Mouse (Mus musculus) layer of hippocampus, postnatal 36 days (tissue): ENCODE results near the gene Gm128. TPM values are rescaled to one million over a fixed set of nuclear protein-coding genes. Genes with fewer than 3 reads are reported as not detected.
"Not testable (repeated sequence)": the region's sequence is repeated elsewhere in the genome, so short reads cannot be mapped to it uniquely, and the experiment has no call there.

ENCODE experiments used
- DNase-seq, 2 experiments: peaks; one replicate each; pipeline ENCODE4 v3.0.0; 2022
- total RNA-seq, 2 experiments: library from RNA; stranded (reverse); gene quantifications; 2 replicates each; pipeline ENCODE4 v1.2.3; 2021

Gene Gm128
- total RNA-seq, 2 experiments from 2014 or later: 0.32 TPM; not detected in 1

- no peak for DNase-seq
Observed at GRCm38 (mm10) chr3:95230495-95231297, 10.7 kb downstream of the Gm128 start.

DNA sequence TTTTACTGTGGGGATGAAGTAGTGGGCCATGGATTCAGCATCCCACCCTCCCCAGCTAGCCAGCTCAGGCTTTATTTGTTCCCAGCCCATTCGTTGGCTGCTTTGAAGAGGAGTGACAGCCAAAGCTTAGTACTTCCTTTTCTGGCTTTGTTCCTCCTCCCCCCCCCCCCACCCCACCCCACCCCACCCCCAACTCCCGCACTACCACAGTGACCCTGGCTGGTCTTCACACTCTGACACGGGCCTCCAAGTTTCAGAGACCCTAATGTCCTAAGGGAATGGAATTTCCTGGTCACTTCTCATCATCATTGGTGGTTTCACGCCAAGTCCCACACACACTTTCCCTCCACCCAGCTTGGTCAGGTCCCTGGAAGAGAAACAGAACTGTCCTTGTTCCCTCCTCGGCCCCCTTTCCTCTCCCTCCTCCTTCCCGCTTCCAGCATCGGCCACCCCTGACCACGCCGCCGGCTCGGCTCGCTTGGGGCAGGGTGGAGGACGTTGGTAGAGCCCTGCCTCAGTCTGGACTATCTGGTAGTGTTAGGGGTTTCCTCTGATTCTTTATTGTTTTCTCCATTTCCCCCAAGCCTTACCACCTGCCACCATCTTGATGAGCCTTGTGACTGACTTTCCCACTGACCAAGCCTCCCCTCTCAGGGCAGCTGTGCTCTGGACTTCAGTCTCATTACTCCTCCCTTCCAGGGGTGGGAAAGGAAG, 11.5 kb downstream of the Gm128 start:
- DNase-seq: peak; percentile 55 to 64

- DNase-seq: peak; percentile 65 to 67
Observed at GRCm38 (mm10) chr3:95228894-95229780, 12.3 kb downstream of the Gm128 start.

DNA sequence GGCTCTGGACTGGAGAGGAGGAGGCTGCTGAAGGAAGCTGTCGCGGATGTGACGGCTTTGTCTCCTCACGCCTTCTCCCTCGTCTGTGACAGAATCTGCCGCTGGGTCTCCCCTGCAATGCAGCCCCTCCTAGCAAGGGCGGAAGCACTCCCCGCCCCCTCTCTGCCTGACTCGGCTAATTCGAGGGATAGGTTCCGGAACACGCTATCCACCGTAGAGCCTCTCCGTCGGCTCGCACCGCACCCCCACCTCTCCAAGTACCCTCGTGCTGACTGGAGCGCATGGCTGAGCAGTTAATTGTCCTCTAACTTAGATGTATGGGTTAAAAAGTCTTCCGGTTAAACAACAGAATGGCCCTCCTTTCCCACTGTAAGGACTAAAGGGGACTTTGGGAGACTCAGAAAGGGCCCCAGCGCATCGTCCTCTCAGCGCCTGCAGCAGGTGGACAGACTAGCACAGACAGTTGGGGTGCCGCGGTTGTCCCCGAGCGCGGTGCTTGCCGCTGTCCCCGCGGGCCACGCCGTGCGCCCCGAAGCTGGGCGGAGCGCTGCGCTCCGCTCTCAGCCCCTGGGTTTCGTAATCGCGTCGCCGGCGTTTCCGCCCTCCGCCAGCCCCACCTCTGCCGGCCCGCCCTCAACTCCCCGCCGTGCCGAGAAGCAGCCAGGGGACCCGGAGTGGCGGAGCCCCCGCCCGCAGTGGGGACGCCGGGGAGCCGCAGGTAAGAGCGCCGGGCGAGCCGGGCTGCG, 13.1 kb downstream of the Gm128 start, which contains the start of gene Cdc42se1:
TSS of gene Cdc42se1 (plus strand) at position 585 of the 746 bp plus-strand sequence.
- peak; percentile 89 to 90 for DNase-seq

DNA sequence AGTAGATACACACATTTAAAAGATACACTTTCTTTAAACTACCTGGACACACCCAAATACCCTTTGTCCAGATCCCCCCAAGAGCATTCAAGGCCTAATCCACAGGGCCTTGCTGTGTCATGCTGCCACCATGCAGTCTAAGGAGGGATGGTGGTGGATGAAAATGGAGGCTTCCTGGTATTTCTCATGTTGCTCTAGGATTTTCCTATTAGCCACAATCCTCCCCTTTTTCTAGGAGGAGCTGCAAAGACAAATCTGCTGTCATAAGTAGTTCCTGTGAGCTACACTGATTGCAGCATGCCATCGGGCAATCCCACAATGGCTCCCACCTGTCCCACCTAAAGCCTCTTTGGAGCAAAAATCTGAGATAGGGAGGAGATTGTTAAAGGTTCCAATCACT, 14.2 kb downstream of the Gm128 start:
- DNase-seq: no peak

- DNase-seq: no peak
Observed at GRCm38 (mm10) chr3:95224295-95224694, 17.1 kb downstream of the Gm128 start.

DNA sequence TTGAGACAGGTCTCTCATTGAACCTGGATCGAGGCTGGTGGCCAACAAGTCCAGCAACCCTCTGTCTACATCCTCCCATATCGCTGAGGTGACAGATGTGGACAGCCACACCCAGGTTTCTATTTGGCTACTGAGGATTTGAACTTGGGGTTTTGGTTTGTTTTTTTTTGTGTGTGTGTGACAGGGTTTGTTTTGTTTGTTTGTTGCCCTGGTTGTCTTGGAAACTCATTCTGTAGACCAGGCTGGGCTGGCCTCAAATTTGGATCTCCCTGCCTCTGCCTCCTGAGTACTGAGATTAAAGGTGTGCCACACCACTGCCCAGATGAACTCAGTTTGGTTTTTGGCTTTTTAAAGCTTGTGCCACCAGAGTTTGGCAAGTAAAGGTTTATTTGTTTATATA, 18.4 kb downstream of the Gm128 start:
- no peak for DNase-seq

DNA sequence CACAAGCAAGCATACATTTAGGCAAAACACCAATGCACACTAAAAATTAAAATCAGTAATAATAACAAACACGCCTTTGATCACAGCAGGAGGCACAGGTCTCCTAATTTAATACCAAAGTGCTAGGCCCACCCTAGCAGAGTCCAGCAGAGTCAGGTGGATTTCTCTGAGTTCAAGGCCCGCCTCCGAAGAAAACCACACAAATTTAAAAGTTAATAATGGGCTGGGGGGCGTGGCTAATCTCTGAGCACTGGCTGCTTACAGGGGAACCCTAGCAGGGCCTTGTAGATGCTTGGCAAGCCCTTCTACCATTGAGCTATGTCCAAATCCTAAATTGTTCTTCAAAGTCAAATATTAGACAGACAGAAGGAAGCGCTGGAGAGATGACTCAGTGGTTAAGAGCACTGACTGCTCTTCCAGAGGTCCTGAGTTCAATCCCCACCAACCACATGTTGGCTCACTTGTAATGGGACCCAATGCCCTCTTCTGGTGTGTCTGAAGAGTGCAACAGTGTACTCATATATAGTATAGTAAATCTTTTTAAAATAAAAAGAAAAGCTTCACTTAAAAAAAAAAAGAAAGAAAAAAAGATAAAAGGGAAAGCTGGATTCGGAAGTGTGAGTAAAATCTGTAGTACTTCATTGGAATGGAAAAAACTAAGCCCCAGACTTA, 22.8 kb downstream of the Gm128 start:
- no peak for DNase-seq

GRCm38 (mm10) chr3:95217255-95218134, 23.9 kb downstream of the Gm128 start, which contains the start of gene Gabpb2:
Gabpb2 (minus strand) TSS chr3:95217916.
- peak; percentile 88 to 89 for DNase-seq

- no peak for DNase-seq
Observed at GRCm38 (mm10) chr3:95216655-95217254, 24.6 kb downstream of the Gm128 start.

- DNase-seq: no peak
Observed at GRCm38 (mm10) chr3:95213609-95213975, 27.8 kb downstream of the Gm128 start.

- not testable (repeated sequence) for DNase-seq
Observed at GRCm38 (mm10) chr3:95212889-95213608, 28.3 kb downstream of the Gm128 start.

- no peak for DNase-seq
Observed at GRCm38 (mm10) chr3:95210585-95210984, 30.8 kb downstream of the Gm128 start.

DNA sequence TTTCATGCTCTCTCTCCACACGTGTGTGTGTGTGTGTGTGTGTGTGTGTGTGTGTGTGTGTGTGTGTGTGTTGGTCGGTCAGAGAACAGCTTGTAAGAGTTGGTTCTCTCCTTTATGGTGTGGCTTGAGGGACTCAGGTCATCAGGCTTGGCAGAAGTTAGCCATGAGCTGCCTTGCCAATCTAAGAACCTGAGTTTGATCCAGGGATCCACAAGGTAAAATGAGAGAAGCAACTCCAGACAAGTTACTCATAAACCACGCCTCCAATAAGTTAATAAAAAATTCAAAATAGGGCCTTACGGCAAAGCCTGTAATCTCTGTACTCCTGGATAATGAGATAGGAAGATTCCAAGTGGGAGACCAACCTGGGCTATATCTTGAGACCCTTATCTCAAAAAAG, 33.1 kb downstream of the Gm128 start:
- DNase-seq: no peak

GRCm38 (mm10) chr3:95203880-95204279, 37.5 kb downstream of the Gm128 start:
- DNase-seq: no peak

DNA sequence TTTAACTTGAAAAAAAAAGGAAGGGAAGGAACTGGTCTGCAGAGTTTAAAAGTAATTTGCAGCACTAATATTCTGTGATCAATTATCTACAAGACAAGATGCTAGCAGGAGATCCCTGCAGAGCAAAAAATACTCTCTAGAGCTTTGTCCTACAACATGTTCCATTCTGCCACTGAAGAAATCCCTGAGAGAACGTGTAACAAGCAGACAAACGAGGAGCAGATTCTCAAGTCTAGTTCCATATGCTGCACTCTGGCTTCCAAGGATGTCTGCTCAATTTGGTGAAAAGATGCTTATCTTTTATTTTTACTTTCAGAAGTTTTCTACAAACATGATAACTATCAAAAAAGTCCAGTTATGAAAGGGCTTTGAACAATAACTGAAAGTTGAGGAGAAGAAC, 40.8 kb downstream of the Gm128 start:
- no peak for DNase-seq

DNA sequence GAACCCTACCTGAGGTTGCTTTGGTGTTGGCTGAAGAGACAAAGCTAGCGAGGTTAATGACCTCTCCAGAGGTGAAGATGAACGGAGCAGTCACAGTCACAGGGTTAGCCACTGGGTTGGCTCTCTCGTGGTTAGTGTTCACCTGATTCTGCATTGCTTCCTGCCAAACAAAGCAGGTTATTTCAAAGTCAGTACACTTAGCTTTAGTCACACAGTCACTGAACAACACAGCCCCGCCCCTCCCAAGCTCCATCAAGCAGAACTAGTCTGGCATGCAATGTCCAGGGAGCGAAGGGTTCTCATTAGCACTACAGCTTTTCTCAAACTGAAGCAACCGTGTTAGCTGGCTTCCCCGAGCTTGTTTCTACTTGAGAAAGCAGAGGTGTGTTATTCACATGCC, 41.3 kb downstream of the Gm128 start:
- DNase-seq: no peak

DNA sequence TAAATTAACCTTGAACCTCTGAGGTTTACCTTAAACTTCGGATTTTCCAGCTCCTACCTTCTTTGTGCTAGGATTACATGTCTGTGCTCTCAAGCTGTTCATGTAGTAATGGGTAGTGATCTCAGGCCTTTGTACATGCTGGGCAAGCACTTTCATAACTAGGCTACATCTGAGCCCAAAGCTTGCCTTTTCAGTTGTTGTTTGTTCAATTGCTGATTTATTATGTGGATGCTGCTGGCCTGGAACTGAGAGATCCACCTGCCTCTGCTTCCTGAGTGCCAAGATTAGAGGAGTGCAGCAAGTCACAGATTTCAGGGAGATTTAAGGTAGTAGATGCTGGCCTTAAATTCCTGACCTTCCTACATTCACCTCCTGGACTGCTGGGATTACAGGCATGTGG, 42.3 kb downstream of the Gm128 start:
- DNase-seq: no peak

- DNase-seq: no peak
Observed at GRCm38 (mm10) chr3:95195772-95196171, 45.6 kb downstream of the Gm128 start.
